Mouse (Mus musculus): ENCODE results near the gene Mgll. TPM values are rescaled to one million over a fixed set of nuclear protein-coding genes. Genes with fewer than 3 reads are reported as not detected.

Gene Mgll
- polyA plus RNA-seq, 1 experiment from 2014 or later: 82.6 TPM

GRCm38 (mm10) chr6:88785331-88785730, 61.1 kb downstream of the Mgll start:
- Histone ChIP-seq H3K4me3 (ENCODE audit: inconsistent target) (no peak overlapping the region), H3K79me2 (ENCODE audit: inconsistent target) (no peaks in the 10 kb centered on the region), H3K36me3 (ENCODE audit: inconsistent target) (no peaks in the 10 kb centered on the region), H3K27ac (no peak overlapping the region)
- WGBS (ENCODE audit: missing documents): 48% methylated on average over 4 of the region's 5 CpGs

GRCm38 (mm10) chr6:88785781-88786542, 61.8 kb downstream of the Mgll start:
- WGBS (ENCODE audit: missing documents): 94% methylated on average over 10 of the region's 10 CpGs
- Histone ChIP-seq H3K36me3 (ENCODE audit: inconsistent target) (no peaks in the 10 kb centered on the region), H3K79me2 (ENCODE audit: inconsistent target) (no peaks in the 10 kb centered on the region), H3K27ac (no peak overlapping the region), H3K4me3 (ENCODE audit: inconsistent target) (no peak overlapping the region)

- H3K4me3 ChIP-seq (ENCODE audit: inconsistent target): no peak overlapping the region
- no peaks in the 10 kb centered on the region for H3K36me3 ChIP-seq (ENCODE audit: inconsistent target)
- no peaks in the 10 kb centered on the region for H3K79me2 ChIP-seq (ENCODE audit: inconsistent target)
- 95% methylated on average over 15 of the region's 15 CpGs for WGBS (ENCODE audit: missing documents)
- no peak overlapping the region for H3K27ac ChIP-seq
These were observed 62.7 kb downstream of the Mgll start for GRCm38 (mm10) chr6:88786732-88787445.

GRCm38 (mm10) chr6:88787496-88787895, 63.3 kb downstream of the Mgll start:
- H3K4me3 ChIP-seq (ENCODE audit: inconsistent target): no peak overlapping the region
- no peak overlapping the region for H3K27ac ChIP-seq
- H3K36me3 ChIP-seq (ENCODE audit: inconsistent target): no peaks in the 10 kb centered on the region
- 94% methylated on average over 13 of the region's 14 CpGs for WGBS (ENCODE audit: missing documents)
- H3K79me2 ChIP-seq (ENCODE audit: inconsistent target): no peaks in the 10 kb centered on the region

- Histone ChIP-seq H3K79me2 (ENCODE audit: inconsistent target) (no peaks in the 10 kb centered on the region), H3K4me3 (ENCODE audit: inconsistent target) (no peak overlapping the region), H3K36me3 (ENCODE audit: inconsistent target) (no peaks in the 10 kb centered on the region), H3K27ac (no peak overlapping the region)
- 89% methylated on average over 11 of the region's 11 CpGs for WGBS (ENCODE audit: missing documents)
These were observed 64.0 kb downstream of the Mgll start for GRCm38 (mm10) chr6:88788219-88788618.

- 80% methylated on average over 9 of the region's 9 CpGs for WGBS (ENCODE audit: missing documents)
- H3K79me2 ChIP-seq (ENCODE audit: inconsistent target): no peaks in the 10 kb centered on the region
- H3K36me3 ChIP-seq (ENCODE audit: inconsistent target): no peaks in the 10 kb centered on the region
- H3K27ac ChIP-seq: no peak overlapping the region
- no peak overlapping the region for H3K4me3 ChIP-seq (ENCODE audit: inconsistent target)
These were observed 67.1 kb downstream of the Mgll start for GRCm38 (mm10) chr6:88791299-88791698.

GRCm38 (mm10) chr6:88792147-88792691, 68.0 kb downstream of the Mgll start:
- 97% methylated on average over 7 of the region's 7 CpGs for WGBS (ENCODE audit: missing documents)
- no peak overlapping the region for H3K27ac ChIP-seq
- H3K4me3 ChIP-seq (ENCODE audit: inconsistent target): no peak overlapping the region
- H3K79me2 ChIP-seq (ENCODE audit: inconsistent target): no peaks in the 10 kb centered on the region
- H3K36me3 ChIP-seq (ENCODE audit: inconsistent target): no peaks in the 10 kb centered on the region

- H3K79me2 ChIP-seq (ENCODE audit: inconsistent target): no peaks in the 10 kb centered on the region
- no peaks in the 10 kb centered on the region for H3K36me3 ChIP-seq (ENCODE audit: inconsistent target)
- H3K4me3 ChIP-seq (ENCODE audit: inconsistent target): no peak overlapping the region
- 50% methylated on average over 2 of the region's 2 CpGs for WGBS (ENCODE audit: missing documents)
- H3K27ac ChIP-seq: no peak overlapping the region
These were observed 69.0 kb downstream of the Mgll start for GRCm38 (mm10) chr6:88793243-88793642.

- Histone ChIP-seq H3K4me3 (ENCODE audit: inconsistent target) (no peak overlapping the region), H3K79me2 (ENCODE audit: inconsistent target) (no peaks in the 10 kb centered on the region), H3K27ac (no peak overlapping the region), H3K36me3 (ENCODE audit: inconsistent target) (no peaks in the 10 kb centered on the region)
- 91% methylated on average over 13 of the region's 13 CpGs for WGBS (ENCODE audit: missing documents)
These were observed 69.7 kb downstream of the Mgll start for GRCm38 (mm10) chr6:88793872-88794271.

- no peak overlapping the region for H3K4me3 ChIP-seq (ENCODE audit: inconsistent target)
- H3K36me3 ChIP-seq (ENCODE audit: inconsistent target): no peaks in the 10 kb centered on the region
- H3K27ac ChIP-seq: no peak overlapping the region
- WGBS (ENCODE audit: missing documents): 78% methylated on average over 13 of the region's 14 CpGs
- H3K79me2 ChIP-seq (ENCODE audit: inconsistent target): no peaks in the 10 kb centered on the region
These were observed 70.4 kb downstream of the Mgll start for GRCm38 (mm10) chr6:88794561-88794971.

GRCm38 (mm10) chr6:88800191-88800590, 76.0 kb downstream of the Mgll start:
- Histone ChIP-seq H3K79me2 (ENCODE audit: inconsistent target) (no peaks in the 10 kb centered on the region), H3K4me3 (ENCODE audit: inconsistent target) (no peak overlapping the region), H3K36me3 (ENCODE audit: inconsistent target) (no peaks in the 10 kb centered on the region), H3K27ac (no peak overlapping the region)
- 72% methylated on average over 7 of the region's 7 CpGs for WGBS (ENCODE audit: missing documents)

- Histone ChIP-seq H3K27ac (no peak overlapping the region), H3K4me3 (ENCODE audit: inconsistent target) (no peak overlapping the region), H3K79me2 (ENCODE audit: inconsistent target) (no peaks in the 10 kb centered on the region), H3K36me3 (ENCODE audit: inconsistent target) (no peaks in the 10 kb centered on the region)
- WGBS (ENCODE audit: missing documents): 71% methylated on average over 3 of the region's 3 CpGs
These were observed 76.5 kb downstream of the Mgll start for GRCm38 (mm10) chr6:88800735-88801134.

- no peak overlapping the region for H3K4me3 ChIP-seq (ENCODE audit: inconsistent target)
- no peaks in the 10 kb centered on the region for H3K79me2 ChIP-seq (ENCODE audit: inconsistent target)
- no peaks in the 10 kb centered on the region for H3K36me3 ChIP-seq (ENCODE audit: inconsistent target)
- WGBS (ENCODE audit: missing documents): 89% methylated on average over 7 of the region's 7 CpGs
- no peak overlapping the region for H3K27ac ChIP-seq
These were observed 78.8 kb downstream of the Mgll start for GRCm38 (mm10) chr6:88803051-88803450.

- H3K27ac ChIP-seq: no peak overlapping the region
- 79% methylated on average over 4 of the region's 4 CpGs for WGBS (ENCODE audit: missing documents)
These were observed 79.9 kb downstream of the Mgll start for GRCm38 (mm10) chr6:88803957-88804695.

More at GRCm38 (mm10) chr6:88803957-88804695, 79.9 kb downstream of the Mgll start:
- Histone ChIP-seq H3K4me3 (ENCODE audit: inconsistent target) (no peak overlapping the region), H3K36me3 (ENCODE audit: inconsistent target) (no peaks in the 10 kb centered on the region), H3K79me2 (ENCODE audit: inconsistent target) (no peaks in the 10 kb centered on the region)
